Mouse (Mus musculus) right cerebral cortex, postnatal 14 days (tissue): Measurements from ENCODE around the gene Mrpl27.
A peak's percentile ranks its signal among the peaks of the same experiment; 100 is the strongest.
"Not testable (repeated sequence)": the region's sequence is repeated elsewhere in the genome, so short reads cannot be mapped to it uniquely, and the experiment has no call there.

Source experiments
- DNase-seq: peaks from one replicate; pipeline ENCODE4 v3.0.0; 2022

The Mrpl27 gene

DNA sequence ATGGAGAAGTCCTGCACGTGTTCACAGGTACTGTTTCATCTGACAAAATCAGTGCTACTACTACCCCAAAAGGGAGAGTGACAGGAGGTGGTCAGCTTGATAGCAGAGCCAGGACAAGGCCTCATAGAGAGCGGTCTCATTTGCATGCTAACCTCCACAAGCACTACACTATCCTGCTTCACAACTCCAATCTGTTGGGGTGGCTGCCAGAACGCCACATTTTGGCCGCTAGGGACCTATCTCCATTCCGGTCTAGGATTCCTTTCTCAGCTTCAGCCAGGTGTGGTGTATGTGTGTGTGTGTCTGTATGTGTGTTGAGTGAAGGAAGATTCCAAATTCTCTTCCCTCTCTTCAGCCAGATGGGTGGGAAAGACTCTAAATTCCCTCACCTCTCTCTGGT lies 21.9 kb downstream of the Mrpl27 start:
- peak; percentile 23 for DNase-seq

DNA sequence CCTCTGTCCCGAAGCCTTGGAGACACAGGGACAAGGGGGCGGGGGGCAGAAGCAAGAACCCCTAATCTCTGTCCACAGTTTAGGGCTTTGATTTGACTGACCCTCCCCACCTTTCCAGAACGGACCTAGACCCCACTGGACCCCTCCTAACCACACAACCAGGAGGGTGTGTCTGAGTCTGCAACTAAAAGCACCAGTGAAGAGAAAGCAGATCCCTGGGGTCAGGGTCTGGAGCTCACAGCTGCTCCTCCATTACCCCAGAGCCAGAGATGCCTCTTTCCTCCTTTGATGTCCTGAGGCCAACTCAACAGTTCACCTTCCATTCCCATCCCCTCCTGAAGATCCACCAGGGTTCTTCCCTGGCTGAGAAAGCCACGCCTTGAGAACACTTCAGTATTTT lies 22.7 kb downstream of the Mrpl27 start:
- DNase-seq, result no peak

DNA sequence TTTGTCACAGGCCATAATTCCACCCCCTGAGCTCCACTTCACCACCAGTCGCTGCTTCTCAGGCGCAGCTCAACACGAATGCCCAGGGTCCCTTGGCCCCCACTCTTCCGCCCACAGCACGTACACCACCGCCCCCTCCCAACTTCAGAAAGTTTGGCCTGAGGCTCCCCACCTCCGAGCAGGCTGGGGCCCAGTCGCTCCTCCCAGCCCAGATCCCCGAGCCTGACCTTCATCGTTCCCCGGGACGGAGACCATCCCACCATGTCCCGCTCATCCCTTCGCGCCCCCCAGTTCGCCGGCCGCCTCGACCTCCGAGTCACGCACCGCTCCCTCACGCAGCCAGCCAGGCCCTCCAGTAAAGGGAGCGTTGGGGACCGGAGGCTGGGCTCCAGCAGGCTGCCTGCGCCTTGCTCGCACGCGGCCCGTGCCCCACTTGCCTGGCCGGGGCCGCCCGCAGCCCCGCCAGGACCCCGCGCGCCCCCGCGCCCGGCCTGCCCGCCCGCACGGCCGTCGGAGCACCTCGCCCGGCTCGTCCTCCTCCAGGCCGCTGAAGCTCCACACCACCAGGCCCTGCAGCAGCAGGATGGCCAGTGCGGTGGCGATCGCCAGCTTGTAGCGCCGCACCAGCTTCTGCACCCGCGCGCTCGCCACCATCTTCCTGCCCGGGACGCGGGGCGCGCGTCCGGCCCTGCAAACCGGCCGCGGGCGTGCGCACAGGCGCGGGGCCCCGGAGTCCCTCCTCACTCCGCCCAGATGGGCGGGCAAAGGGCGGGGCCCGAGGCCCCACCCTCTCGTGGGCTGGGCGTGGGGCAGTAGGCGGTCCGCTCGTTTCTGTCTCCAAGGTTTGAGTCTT lies 23.4 kb downstream of the Mrpl27 start, which contains the start of gene Xylt2:
Xylt2 (minus strand) TSS at position 762 of the 853 bp plus-strand sequence.
- peak; percentile 88 for DNase-seq

DNA sequence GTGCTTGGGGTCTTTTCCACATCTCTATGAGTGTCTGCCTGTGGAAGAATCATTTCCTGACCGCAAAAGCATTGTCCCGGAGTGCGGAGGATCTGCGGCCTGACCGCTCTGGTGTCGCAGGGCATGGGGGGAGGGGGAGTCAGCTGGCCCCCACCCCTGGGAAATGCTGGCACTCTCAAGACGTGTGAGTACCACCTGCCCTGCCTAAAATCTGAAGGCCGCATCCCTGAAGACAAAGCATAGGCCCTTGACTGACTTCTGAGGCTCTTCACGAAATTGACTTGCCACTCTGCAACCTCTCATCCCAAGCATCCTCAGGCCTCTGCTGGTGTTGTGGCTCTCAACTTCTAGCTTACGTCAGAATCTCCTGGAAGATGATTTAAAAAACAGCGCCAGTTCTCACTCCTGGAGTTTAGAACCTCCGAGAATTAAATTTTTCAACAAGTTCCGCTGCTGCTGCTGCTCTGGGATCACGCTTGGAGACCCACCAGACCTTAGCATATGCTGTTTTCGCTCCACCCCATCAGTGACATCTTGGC lies 24.1 kb downstream of the Mrpl27 start:
- DNase-seq, result no peak

DNA sequence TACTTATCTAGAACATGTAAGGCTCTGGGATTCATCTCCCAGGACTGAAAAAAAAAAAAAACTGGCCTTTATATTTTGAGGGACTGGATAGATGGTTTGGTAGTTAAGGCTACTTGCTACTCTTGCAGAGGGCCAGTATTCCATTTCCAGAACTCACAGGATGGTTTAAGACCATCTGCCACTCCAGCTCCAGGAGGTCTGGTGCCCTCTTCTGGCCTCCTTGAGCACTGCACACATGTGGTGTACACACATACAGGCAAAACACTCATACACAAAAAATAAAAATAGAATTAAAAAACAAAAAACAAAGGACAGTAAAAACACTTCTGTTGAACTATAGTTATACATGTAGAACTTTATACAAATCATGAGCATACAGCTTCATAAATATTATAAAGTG lies 27.1 kb downstream of the Mrpl27 start:
- DNase-seq, result no peak

DNA sequence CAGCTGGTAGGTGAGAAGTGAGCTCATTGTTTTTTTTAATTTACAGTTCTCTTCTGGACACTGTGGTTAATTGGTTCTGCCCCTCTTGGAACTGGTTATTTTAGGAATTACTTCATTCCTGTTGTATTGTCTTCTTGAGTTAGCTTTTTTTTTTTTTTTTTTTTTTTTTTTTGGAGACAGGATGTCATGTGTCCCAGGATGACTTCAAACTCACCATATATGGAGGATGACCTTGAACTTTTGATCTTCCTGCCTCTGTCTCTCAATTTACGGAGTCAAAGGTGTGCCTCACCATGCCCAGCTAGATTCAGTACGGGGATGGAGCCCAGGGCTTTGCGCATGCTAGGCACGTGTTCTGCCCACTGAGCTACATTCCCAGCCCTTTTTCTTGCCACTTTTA lies 28.1 kb downstream of the Mrpl27 start:
- no peak for DNase-seq

DNA sequence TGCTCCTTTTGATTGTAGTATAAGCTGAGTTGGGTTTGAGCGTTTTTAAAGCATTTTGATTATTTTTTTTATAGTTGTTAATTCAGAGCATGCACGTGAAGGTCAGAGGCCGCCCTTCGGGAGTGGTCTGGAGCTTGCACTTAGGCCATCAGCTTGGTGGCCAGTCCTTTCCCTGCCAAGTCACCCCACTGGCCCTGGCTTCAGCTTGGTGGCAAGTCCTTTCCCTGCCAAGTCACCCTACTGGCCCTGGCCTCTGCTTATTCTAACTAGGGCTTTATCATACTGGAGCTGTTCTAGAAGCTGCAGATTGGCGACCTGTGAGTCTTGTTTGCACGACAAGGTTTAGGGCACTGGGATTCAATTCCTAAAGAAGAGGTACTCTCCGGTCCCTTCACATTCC lies 28.9 kb downstream of the Mrpl27 start:
- no peak for DNase-seq

DNA sequence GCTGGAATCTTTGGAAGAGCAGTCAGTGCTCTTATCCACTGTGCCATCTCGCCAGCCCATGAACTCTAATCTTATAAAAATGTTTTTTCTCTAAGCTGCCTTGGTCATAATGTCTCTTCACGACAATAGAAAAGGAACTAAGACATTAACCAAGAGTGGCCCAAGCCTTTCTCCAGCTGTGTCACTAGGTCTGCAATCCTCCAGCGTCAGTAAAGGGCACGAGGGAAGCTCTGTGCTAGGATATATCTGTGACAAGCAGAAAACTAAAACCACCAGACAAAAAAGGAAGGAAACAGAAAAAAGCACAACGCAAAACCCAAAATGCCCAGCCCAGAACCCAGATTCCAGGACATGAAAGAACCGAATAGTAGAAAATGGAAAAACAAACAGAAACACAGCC lies 33.6 kb downstream of the Mrpl27 start:
- no peak for DNase-seq

DNA sequence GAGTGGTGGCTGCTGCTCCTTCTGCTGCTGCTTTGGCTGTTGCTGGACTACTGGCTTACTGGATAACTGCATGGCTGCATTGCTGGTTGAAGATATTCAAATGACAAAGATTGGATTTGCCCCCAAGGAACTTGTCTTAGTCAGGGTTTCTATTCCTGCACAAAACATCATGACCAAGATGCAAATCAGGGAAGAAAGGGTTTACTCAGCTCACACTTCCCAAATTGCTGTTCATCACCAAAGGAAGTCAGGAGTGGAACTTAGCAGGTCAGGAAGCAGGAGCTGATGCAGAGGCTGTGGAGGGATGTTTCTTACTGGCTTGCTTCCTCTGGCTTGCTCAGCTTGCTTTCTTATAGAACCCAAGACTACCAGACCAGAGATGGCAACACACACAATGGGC lies 38.9 kb downstream of the Mrpl27 start:
- DNase-seq, result not testable (repeated sequence)

DNA sequence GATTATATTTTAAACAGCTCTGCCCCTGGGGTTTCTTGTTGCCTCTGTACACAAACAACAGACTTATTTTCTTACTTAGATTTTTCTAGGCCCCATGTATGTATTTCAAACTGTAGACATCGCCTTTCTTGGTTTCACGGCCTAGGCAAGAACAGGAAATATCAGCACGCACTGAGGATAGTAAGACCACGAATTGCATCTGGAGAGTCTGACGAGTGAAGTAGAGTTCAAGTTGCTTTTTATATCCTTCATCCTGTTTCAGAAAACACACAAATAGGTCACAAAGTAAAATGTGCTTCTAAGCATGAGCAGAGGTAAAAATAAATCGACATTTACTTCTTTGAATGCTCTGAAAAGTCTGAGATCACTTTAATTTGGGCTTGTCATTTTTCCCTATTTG lies 41.9 kb downstream of the Mrpl27 start:
- DNase-seq, result no peak

DNA sequence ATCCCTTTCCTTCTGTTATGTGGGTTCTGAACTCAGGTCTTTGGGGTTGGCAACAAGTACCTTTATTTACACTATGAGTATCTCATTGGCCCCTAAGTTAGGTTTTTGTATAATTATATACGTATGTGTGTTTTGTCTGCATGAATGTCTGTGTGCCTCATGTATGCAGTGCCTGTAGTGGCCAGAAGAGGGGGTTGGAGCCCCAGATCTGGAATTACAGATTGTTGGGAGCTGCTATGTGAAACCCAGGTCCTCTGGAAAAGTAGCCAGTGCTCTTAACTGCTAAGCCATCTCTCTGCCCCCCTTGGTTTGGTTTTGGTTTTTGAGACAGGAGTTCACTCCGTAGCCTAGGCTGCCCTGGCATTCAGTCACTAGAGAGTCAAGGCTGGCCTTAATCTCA lies 43.6 kb downstream of the Mrpl27 start:
- DNase-seq, result no peak

DNA sequence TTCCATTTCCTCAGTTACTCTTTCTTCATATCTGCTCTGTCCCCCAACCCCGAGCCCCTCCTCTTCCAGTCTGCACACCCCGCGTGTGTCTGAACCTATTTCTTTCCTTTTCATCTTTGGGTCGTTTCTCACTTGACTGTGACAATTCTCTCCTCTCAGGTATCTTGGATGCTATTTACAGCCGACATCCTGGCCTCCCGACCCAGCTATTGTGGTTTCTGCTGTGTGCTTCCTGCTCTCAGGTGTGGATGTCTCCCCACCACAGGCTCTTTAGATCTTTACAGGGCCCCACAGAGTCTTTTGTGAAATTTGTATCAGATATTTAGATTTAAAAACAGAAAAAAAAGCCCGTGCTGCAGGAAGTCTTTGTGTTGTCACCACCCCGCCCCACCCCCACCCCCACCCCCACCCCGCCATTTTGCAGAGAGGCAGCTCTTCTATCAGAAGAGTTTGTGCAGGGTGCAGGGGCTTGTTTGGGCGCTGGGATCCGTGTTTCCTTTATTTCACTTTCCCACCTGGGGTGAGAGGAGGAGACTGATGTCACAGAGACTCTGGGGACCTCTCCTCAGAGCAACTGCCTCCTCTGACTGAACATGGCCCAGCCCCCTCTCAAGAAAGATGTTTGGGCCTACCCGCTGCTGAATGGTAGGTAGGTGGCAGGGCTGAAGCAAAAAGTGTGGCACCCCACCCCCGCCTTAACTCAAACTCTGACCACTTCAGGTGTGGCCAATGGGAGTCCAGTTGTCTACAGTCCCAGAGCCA lies 44.3 kb downstream of the Mrpl27 start:
- no peak for DNase-seq

DNA sequence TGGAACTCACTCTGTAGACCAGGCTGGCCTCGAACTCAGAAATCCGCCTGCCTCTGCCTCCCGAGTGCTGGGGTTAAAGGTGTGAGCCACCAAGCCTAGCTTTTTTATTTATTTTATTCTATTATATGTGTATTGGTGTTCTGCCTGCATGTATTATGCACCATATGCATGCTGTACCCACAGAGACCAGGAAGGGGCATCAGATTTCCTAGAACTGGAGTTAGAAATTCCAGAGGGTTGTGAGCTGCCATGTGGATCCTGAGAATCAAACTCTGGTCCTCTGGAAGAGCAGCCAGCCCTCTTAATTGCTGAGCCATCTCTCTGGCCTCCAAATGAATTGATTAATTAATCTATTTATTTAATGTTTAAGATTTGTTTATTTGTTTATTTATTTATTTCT lies 45.8 kb downstream of the Mrpl27 start:
- DNase-seq, result no peak

DNA sequence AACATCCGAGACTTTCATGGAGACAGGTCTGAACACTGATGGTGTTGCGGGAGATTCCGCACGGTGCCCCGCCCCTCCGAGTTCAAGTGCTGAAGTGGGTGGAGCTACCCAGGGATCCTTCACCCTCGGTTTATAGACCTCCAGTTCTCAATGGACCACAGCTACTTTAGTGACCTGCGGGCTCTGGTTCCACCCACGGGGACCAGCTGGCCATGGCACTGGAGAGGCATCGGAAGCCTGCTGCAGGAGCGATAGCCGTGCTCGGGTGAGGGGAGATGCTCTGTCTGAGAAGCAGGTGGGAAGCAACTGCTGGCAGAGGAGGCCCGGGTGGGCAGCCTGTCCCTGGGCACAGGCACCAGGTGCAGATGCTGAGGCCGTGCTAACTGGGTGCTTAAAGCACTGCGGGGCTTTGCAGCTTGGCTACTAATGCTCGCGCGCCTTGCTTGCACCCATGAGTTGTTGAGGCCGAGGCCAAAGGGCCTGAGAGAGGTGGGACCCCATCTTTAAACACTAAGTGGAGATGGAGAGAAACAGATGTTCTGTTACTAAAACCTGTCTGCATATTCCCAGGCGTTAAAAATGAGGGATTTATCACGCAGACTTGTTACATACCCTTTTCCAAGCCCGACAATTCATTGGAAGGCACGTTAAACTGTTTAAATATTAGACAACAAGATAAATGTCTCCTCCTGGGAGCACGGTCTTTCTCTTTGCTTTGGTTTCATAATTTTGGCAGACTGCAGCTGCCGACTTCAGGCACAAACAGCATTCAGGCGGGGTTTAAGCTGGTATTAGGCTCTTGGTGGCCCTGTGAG lies 48.0 kb downstream of the Mrpl27 start:
- no peak for DNase-seq

DNA sequence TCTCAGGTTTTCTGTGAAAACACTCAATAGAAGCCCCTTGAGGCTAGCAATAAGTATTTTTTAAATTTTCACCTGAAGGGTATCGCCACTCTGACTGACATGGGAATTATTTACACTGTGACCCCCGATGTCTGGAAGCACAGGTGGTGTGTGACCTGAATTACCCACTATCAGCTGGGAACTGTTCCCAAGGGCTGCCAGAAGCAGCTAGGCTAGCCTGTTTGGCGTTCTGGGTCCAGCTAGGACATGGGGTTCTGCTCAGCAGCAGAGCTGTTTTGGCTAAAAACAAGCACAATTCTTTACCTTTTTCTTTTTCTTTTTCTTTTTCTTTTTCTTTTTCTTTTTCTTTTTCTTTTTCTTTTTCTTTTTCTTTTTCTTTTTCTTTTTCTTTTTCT lies 48.6 kb downstream of the Mrpl27 start:
- DNase-seq, result no peak

DNA sequence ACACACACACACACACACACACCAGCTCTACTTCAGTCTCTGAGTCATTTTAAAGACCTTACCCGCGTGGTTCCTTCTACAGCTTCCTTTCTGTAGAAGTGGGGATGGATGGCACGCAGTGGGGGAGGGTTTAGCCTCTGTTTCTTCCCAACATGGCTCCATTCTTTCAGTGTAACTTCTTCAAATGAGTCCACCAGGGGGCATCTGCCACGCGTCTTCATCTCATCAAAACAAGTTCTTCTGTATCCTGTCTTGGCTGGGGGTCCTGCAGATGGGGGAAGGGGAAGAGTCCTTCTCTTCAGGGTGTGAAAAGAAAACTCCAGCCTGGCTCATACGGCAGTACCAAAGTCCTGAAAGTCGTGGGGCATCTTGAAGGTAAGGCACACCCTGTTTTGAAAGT lies 50.5 kb downstream of the Mrpl27 start:
- DNase-seq, result no peak

DNA sequence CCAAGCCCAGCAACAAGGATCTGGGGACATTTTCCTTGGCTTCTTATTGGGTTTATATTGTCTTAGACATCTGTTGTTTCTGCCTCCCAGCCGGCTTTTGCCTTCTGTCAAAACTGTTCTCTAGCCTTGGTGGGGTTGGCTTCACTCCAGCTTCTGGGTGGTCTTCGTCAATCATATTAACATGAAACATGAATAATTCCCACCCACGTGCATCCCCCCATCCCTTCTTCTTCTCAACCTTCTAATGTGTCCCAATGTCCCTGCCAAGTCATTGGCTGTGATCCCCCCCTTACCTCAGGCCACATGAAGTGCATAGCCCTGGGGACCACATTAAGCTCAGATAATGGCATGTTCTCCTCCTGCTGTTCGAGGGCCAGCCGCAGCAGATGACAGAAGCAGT lies 50.9 kb downstream of the Mrpl27 start, which contains the start of gene Gm11541:
Gm11541 (minus strand) TSS at position 28 of the 400 bp plus-strand sequence.
- DNase-seq, result no peak
